26 mouse cellular contexts compared by ENCODE assay signal in genomic region chr8:17934696-17935095, GRCm38 (mm10).
"Had no signal": no experiment of that assay in that cellular context is flagged by ENCODE, and none has a peak within 500 bp of the region (broad histone marks: within the 10 kb centered on the region; RNA-seq: fewer than 3 reads in every experiment).

No protein-coding gene starts in this region.

- H3K4me1 ChIP-seq: kidney, embryonic 15.5 days; limb, embryonic 13.5 days; liver, embryonic 12.5 days; liver, embryonic 15.5 days; lung, embryonic 15.5 days; megakaryocyte, embryonic 14.5 days; neural tube, embryonic 12.5 days; neural tube, embryonic 15.5 days had no signal

- H3K4me2 ChIP-seq: kidney, embryonic 15.5 days; limb, embryonic 13.5 days; liver, embryonic 12.5 days; liver, embryonic 15.5 days; lung, embryonic 15.5 days; neural tube, embryonic 12.5 days; neural tube, embryonic 15.5 days had no signal

- H3K4me3 ChIP-seq: kidney, embryonic 15.5 days; left cerebral cortex, adult 2 months; limb, embryonic 13.5 days; liver, embryonic 12.5 days; liver, embryonic 15.5 days; lung, embryonic 15.5 days; megakaryocyte, embryonic 14.5 days; neural tube, embryonic 12.5 days; neural tube, embryonic 15.5 days had no signal

- H3K9me3 ChIP-seq: kidney, embryonic 15.5 days; limb, embryonic 13.5 days; liver, embryonic 12.5 days; liver, embryonic 15.5 days; lung, embryonic 15.5 days; neural tube, embryonic 12.5 days; neural tube, embryonic 15.5 days had no signal

- DNase-seq: kidney, adult 11 months; kidney, adult 8-10 months; kidney, postnatal 10 days; kidney, postnatal 36 days; layer of hippocampus, postnatal 36 days; left cerebral cortex, postnatal 4 days; liver; lung, adult 18-20 months; lung, postnatal 10 days; lung, postnatal 36 days; right cerebral cortex, adult 18-20 months; right cerebral cortex, postnatal 14 days; right cerebral cortex, postnatal 4 days; thymus, adult 2 months; thymus, postnatal 14 days; thymus, postnatal 4 days had no signal

- H3K27ac ChIP-seq: kidney, embryonic 15.5 days; left cerebral cortex, adult 2 months; limb, embryonic 13.5 days; liver, embryonic 12.5 days; liver, embryonic 15.5 days; lung, embryonic 15.5 days; neural tube, embryonic 12.5 days; neural tube, embryonic 15.5 days; stomach, postnatal 0 days had no signal

- H3K36me3 ChIP-seq: kidney, embryonic 15.5 days; limb, embryonic 13.5 days; liver, embryonic 12.5 days; liver, embryonic 15.5 days; lung, embryonic 15.5 days; neural tube, embryonic 12.5 days; neural tube, embryonic 15.5 days had no signal

- H3K9ac ChIP-seq: kidney, embryonic 15.5 days; limb, embryonic 13.5 days; liver, embryonic 12.5 days; liver, embryonic 15.5 days; lung, embryonic 15.5 days; neural tube, embryonic 12.5 days; neural tube, embryonic 15.5 days had no signal

- H3K27me3 ChIP-seq: kidney, embryonic 15.5 days; limb, embryonic 13.5 days; liver, embryonic 12.5 days; liver, embryonic 15.5 days; lung, embryonic 15.5 days; megakaryocyte, embryonic 14.5 days; neural tube, embryonic 12.5 days; neural tube, embryonic 15.5 days had no signal

- ATAC-seq: liver, embryonic 12.5 days had no signal
